ENCODE assay signal across 26 mouse cellular contexts in genomic region chr13:54159256-54159655, GRCm38 (mm10). TPM values are rescaled to one million over a fixed set of nuclear protein-coding genes. Genes with fewer than 3 reads are reported as not detected.
A peak's percentile ranks its signal among the peaks of the same experiment; 100 is the strongest.
DNase-seq lines count a peak whose midpoint lies in the region; ATAC-seq and TF ChIP-seq lines count a peak whose summit lies in the region.
"Had no signal": no experiment of that assay in that cellular context is flagged by ENCODE, and none has a peak within 500 bp of the region (broad histone marks: within the 10 kb centered on the region; RNA-seq: fewer than 3 reads in every experiment).

No protein-coding gene starts in this region.

- TF ChIP-seq CTCF in hindbrain, postnatal 0 days (IDR thresholded peaks at IDR 0.05; ENCODE audit: low read depth) = no peak
- TF ChIP-seq CTCF in E14TG2a.4 (conservative IDR thresholded peaks at IDR 0.05; ENCODE audit: low read length) = no peak
- no peak for TF ChIP-seq CTCF in ES-Bruce4 (IDR thresholded peaks at IDR 0.05; ENCODE audit: low read depth, low read length)
- TF ChIP-seq CTCF in heart, adult 2 months (IDR thresholded peaks at IDR 0.05) = no peak

- no peak overlapping the region for H3K9ac ChIP-seq in hindbrain, embryonic 11.5 days (ENCODE audit: low read depth, low read length)
- H3K9ac ChIP-seq in hindbrain, postnatal 0 days (replicated peaks; ENCODE audit: low read length) = no peak overlapping the region
- no peak overlapping the region for H3K9ac ChIP-seq in ES-Bruce4 (ENCODE audit: low read depth, poor library complexity, severe bottlenecking)
- no peak overlapping the region for H3K9ac ChIP-seq in heart, adult 2 months (ENCODE audit: low read depth, low read length)
- H3K9ac ChIP-seq: embryonic facial prominence, embryonic 12.5 days; forebrain, postnatal 0 days; heart, embryonic 13.5 days; limb, embryonic 12.5 days; liver, postnatal 0 days had no signal

- 6% methylated on average over 7 of the region's 7 CpGs for WGBS in hindbrain, embryonic 11.5 days
- WGBS in hindbrain, postnatal 0 days = 11% methylated on average over 7 of the region's 7 CpGs
- WGBS in heart, adult 2 months = 52% methylated on average over 7 of the region's 7 CpGs

- 0 out of 2 replicates have a peak overlapping the region, but pooled peaks have one; percentile 17 for H3K27ac ChIP-seq in hindbrain, embryonic 11.5 days (ENCODE audit: low read depth, low read length)
- H3K27ac ChIP-seq in hindbrain, postnatal 0 days = no peak overlapping the region
- no peak overlapping the region for H3K27ac ChIP-seq in ES-Bruce4 (ENCODE audit: insufficient read depth, low read length)
- H3K27ac ChIP-seq in heart, adult 2 months = no peak overlapping the region
- H3K27ac ChIP-seq: embryonic facial prominence, embryonic 12.5 days; heart, embryonic 13.5 days; limb, embryonic 12.5 days had no signal

- DNase-seq in hindbrain, embryonic 11.5 days (ENCODE audit: low spot score) = peak; percentile 48
- DNase-seq in hindbrain, postnatal 0 days (ENCODE audit: low spot score) = no peak
- peak; percentile 13 for DNase-seq in embryo, embryonic 10.5 days (ENCODE audit: low spot score)
- DNase-seq in heart, postnatal 14 days = no peak
- DNase-seq in heart, adult 2 months = no peak
- DNase-seq in lung, postnatal 4 days = no peak
- DNase-seq: adrenal gland, postnatal 10 days; cerebellum, adult 9-10 months; forebrain, postnatal 0 days; gastrocnemius, postnatal 14 days; heart, adult 18-20 months; kidney, postnatal 4 days; liver, postnatal 0 days; right cerebral cortex, postnatal 14 days; thymus, postnatal 25 days had no signal

- H3K4me3 ChIP-seq in hindbrain, embryonic 11.5 days (ENCODE audit: low read depth, low read length) = no peak overlapping the region
- no peak overlapping the region for H3K4me3 ChIP-seq in hindbrain, postnatal 0 days (ENCODE audit: low read length)
- peak overlapping the region; percentile 41; the same call in 1 of the 2 replicates for H3K4me3 ChIP-seq in E14TG2a.4 (replicated peaks; ENCODE audit: low read length)
- no peak overlapping the region for H3K4me3 ChIP-seq in ES-Bruce4 (ENCODE audit: low read depth, low read length)
- no peak overlapping the region for H3K4me3 ChIP-seq in heart, adult 2 months
- H3K4me3 ChIP-seq: embryonic facial prominence, embryonic 12.5 days; heart, embryonic 13.5 days; limb, embryonic 12.5 days had no signal

- peaks cover 9% of the 10 kb centered on the region; the same call in 1 of the 2 replicates for H3K4me1 ChIP-seq in hindbrain, embryonic 11.5 days (replicated peaks; ENCODE audit: control insufficient read depth, insufficient read depth, low read length)
- H3K4me1 ChIP-seq in hindbrain, postnatal 0 days (ENCODE audit: insufficient read depth, low read length) = no peaks in the 10 kb centered on the region; the same call in 1 of the 2 replicates
- H3K4me1 ChIP-seq in E14TG2a.4 (replicated peaks; ENCODE audit: low read depth, low read length) (peaks cover 73% of the 10 kb centered on the region), ES-Bruce4 (ENCODE audit: control insufficient read depth, insufficient read depth, low read length) (peaks cover 14% of the 10 kb centered on the region)
- peaks cover 2% of the 10 kb centered on the region for H3K4me1 ChIP-seq in heart, adult 2 months (ENCODE audit: control insufficient read depth, insufficient read depth, low read length)
- H3K4me1 ChIP-seq: heart, embryonic 13.5 days; limb, embryonic 12.5 days had no signal

- H3K9me3 ChIP-seq in hindbrain, embryonic 11.5 days (ENCODE audit: control insufficient read depth, low read length) = no peaks in the 10 kb centered on the region
- no peaks in the 10 kb centered on the region for H3K9me3 ChIP-seq in hindbrain, postnatal 0 days (ENCODE audit: low read length)
- H3K9me3 ChIP-seq in E14TG2a.4 (ENCODE audit: low read length) (no peaks in the 10 kb centered on the region), ES-Bruce4 (replicated peaks; ENCODE audit: control insufficient read depth, insufficient read depth, low read length, poor library complexity, severe bottlenecking) (no peaks in the 10 kb centered on the region)
- H3K9me3 ChIP-seq: embryonic facial prominence, embryonic 12.5 days; heart, embryonic 13.5 days; limb, embryonic 12.5 days had no signal

- H3K4me2 ChIP-seq in hindbrain, embryonic 11.5 days (replicated peaks; ENCODE audit: low read depth, low read length) = peak overlapping the region; percentile 11; the same call in 1 of the 2 replicates
- H3K4me2 ChIP-seq in hindbrain, postnatal 0 days (ENCODE audit: low read depth, low read length) = no peak overlapping the region
- H3K4me2 ChIP-seq: embryonic facial prominence, embryonic 12.5 days; heart, embryonic 13.5 days; limb, embryonic 12.5 days; liver, embryonic 11.5 days had no signal

- peak; percentile 52; the same call in 1 of the 2 replicates for TF ChIP-seq EP300 in ES-Bruce4 (IDR thresholded peaks at IDR 0.05; ENCODE audit: insufficient read depth, low read depth, low read length)
- TF ChIP-seq EP300 in heart, adult 2 months (IDR thresholded peaks at IDR 0.05; ENCODE audit: insufficient read depth, low read depth, low read length) = no peak

- H3K36me3 ChIP-seq in hindbrain, embryonic 11.5 days (ENCODE audit: control insufficient read depth, insufficient read depth, low read length) = no peaks in the 10 kb centered on the region
- H3K36me3 ChIP-seq in hindbrain, postnatal 0 days (ENCODE audit: insufficient read depth, low read length) = no peaks in the 10 kb centered on the region
- H3K36me3 ChIP-seq in E14TG2a.4 (ENCODE audit: insufficient read depth, low read length) = no peaks in the 10 kb centered on the region
- H3K36me3 ChIP-seq in ES-Bruce4 (ENCODE audit: control insufficient read depth, insufficient read depth, low read length, poor library complexity, severe bottlenecking) = no peaks in the 10 kb centered on the region
- no peaks in the 10 kb centered on the region for H3K36me3 ChIP-seq in heart, adult 2 months (ENCODE audit: control insufficient read depth, insufficient read depth, low read length)
- H3K36me3 ChIP-seq: embryonic facial prominence, embryonic 12.5 days; G1E; heart, embryonic 13.5 days; limb, embryonic 12.5 days had no signal

- no peak for TF ChIP-seq POLR2A in ES-Bruce4 (IDR thresholded peaks at IDR 0.05; ENCODE audit: insufficient read depth, low read length)
- TF ChIP-seq POLR2A in heart, adult 2 months (IDR thresholded peaks at IDR 0.05; ENCODE audit: insufficient read depth, low read depth, low read length) = no peak

- H3K27me3 ChIP-seq in hindbrain, embryonic 11.5 days (ENCODE audit: control insufficient read depth, insufficient read depth, low read length) = no peaks in the 10 kb centered on the region
- H3K27me3 ChIP-seq in hindbrain, postnatal 0 days (ENCODE audit: insufficient read depth, low read length) = no peaks in the 10 kb centered on the region
- peaks cover 42% of the 10 kb centered on the region for H3K27me3 ChIP-seq in E14TG2a.4 (ENCODE audit: insufficient read depth, low read length)
- no peaks in the 10 kb centered on the region; the same call in 1 of the 2 replicates for H3K27me3 ChIP-seq in ES-Bruce4 (ENCODE audit: control insufficient read depth, insufficient read depth, low read length, poor library complexity, severe bottlenecking)
- no peaks in the 10 kb centered on the region for H3K27me3 ChIP-seq in heart, adult 2 months (ENCODE audit: control insufficient read depth, insufficient read depth, low read length)
- H3K27me3 ChIP-seq: embryonic facial prominence, embryonic 12.5 days had no signal

- intact Hi-C loops in heart, postnatal 14 days (cut with DNase I) = no loop called here
- intact Hi-C loops in heart, adult 2 months (cut with DNase I) = no loop called here

- no peak for ATAC-seq in hindbrain, embryonic 11.5 days (ENCODE audit: low FRiP score)
- ATAC-seq in hindbrain, postnatal 0 days = no peak
- ATAC-seq: forebrain, postnatal 0 days; intestine, postnatal 0 days; liver, postnatal 0 days; lung, postnatal 0 days had no signal

- no peaks in the 10 kb centered on the region for H3K79me2 ChIP-seq in heart, adult 2 months (replicated peaks; ENCODE audit: control insufficient read depth, insufficient read depth, low read length)

RNA-seq across cellular contexts. Expression of gene Hrh2, which starts 32.7 kb away (rescaled TPM):
- polyA plus RNA-seq in hindbrain, embryonic 11.5 days (2014; fragmentation: Nextera tagmentation; extraction: Ambion mirVana) = 0.24 TPM in 1 of 2 replicates, not detected in the other
- total RNA-seq in hindbrain, postnatal 0 days (2014; rRNA removed) = 1.8 and 2.9 TPM in 2 replicates
- 0.78 and 0.98 TPM in 2 replicates for polyA plus RNA-seq in hindbrain, postnatal 0 days (2015; fragmentation: Nextera tagmentation; extraction: Ambion mirVana)
- polyA plus RNA-seq in ES-Bruce4 (2011; ENCODE audit: insufficient read depth, insufficient read length, low read depth, missing spikeins) = not detected in 2 replicates
- total RNA-seq in heart, postnatal 14 days (2021) = under 1 TPM; 0.07 to 0.10 TPM
- total RNA-seq in heart, adult 2 months (2021) = under 1 TPM; 0.23 to 0.34 TPM
- polyA plus RNA-seq in heart, adult 2 months (2012; rRNA removed) = 0.68 and 1.3 TPM in 2 replicates
- total RNA-seq: gastrocnemius, postnatal 14 days had no signal
- polyA plus RNA-seq: C2C12; G1E; kidney, embryonic 16.5 days; limb, embryonic 12.5 days had no signal

Comparison
In these comparisons a context has a peak if more than half of its experiments do, and no peak if none do; other contexts are left out.
1. DNase-seq: peak in hindbrain, embryonic 11.5 days (single experiment) and embryo, embryonic 10.5 days (single experiment); none in hindbrain, postnatal 0 days (single experiment), heart, postnatal 14 days (0 of 2), heart, adult 2 months (0 of 2) and lung, postnatal 4 days (0 of 2).